Mouse (Mus musculus): ENCODE results near the gene Hps6. TPM values are rescaled to one million over a fixed set of nuclear protein-coding genes. Genes with fewer than 3 reads are reported as not detected.
"Not testable (repeated sequence)": the region's sequence is repeated elsewhere in the genome, so short reads cannot be mapped to it uniquely, and the experiment has no call there.

Gene Hps6
- 0.49 and 1.1 TPM in 2 replicates for total RNA-seq (2015)
- 5.9 and 7.1 TPM in 2 replicates for total RNA-seq (2017)

- peak; percentile 94 for ATAC-seq (replicated peaks; ENCODE audit: poor library complexity)
Measured at GRCm38 (mm10) chr19:46003371-46004226, at the start of gene Hps6. Gene Hps6, plus strand, starts transcription at chr19:46003508.

DNA sequence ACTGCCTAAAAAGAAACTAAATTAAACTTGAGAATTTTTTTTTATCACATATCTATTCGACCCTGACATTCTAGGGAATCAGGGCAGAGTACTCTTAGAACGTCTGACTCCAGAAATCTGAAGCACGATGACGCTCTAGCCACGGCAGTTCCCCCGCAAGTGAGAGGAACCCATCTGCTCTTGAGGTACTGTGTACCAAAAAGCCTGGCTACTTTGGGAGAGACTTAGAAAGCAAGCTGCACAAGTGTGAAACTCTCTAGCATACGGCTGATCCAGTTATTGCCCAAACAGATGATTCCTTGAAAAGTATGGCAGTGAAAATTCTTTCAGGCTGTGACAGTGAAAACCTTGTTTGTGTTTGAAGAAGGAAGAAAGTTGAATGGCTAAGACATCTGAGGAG lies 46.6 kb upstream of the Hps6 start:
- no peak for ATAC-seq (replicated peaks; ENCODE audit: poor library complexity)

DNA sequence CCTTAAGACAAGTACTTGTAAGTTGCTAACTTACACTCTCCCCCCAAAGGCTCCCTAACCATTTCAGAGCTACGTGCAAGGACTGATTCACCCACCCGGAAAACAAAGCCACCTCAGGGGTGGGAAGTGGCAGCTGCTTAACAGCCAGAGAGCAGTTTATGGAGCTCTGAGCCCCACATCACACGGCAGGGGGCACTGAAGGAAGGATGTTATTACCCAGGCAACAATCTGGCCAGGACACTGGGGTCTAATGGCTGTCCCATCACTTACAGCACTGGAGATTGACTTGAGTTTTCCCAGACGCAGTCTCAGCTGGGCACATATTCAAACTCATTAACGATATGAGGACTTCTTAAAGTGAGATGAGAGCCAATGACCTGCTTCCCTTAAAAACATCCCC lies 42.5 kb upstream of the Hps6 start:
- ATAC-seq (replicated peaks; ENCODE audit: poor library complexity) = no peak

GRCm38 (mm10) chr19:45984379-45984778 lies 18.9 kb upstream of the Hps6 start:
- ATAC-seq (replicated peaks; ENCODE audit: poor library complexity) = 0 out of 2 replicates have a peak, but pooled peaks have one; percentile 37

DNA sequence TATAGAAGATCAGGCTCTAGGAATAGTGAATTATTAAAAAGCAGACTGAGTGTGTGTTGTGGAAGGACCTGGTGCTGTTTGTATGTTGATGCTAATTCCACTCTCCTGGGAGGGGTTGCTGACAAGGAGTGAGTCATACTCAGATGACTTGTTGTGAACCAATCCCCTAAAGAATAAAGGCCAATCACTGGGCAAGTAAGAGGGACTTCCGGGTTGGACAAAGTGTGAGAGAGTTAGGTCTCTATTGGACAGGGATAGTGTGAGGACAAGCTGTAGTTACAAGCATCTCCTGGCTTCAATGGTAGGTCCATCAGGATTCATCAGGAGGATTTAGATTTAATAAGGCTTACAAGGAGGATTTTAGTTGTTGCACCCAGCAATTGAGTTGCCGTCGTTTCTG lies 15.1 kb upstream of the Hps6 start:
- ATAC-seq (replicated peaks; ENCODE audit: poor library complexity) = no peak

- ATAC-seq (replicated peaks; ENCODE audit: poor library complexity) = no peak
Measured at GRCm38 (mm10) chr19:45991171-45991570, 12.1 kb upstream of the Hps6 start.

- ATAC-seq (replicated peaks; ENCODE audit: poor library complexity) = not testable (repeated sequence)
Measured at GRCm38 (mm10) chr19:45993441-45993840, 9.9 kb upstream of the Hps6 start.

- ATAC-seq (replicated peaks; ENCODE audit: poor library complexity) = no peak
Measured at GRCm38 (mm10) chr19:45993981-45994737, 9.1 kb upstream of the Hps6 start.

GRCm38 (mm10) chr19:45997365-45997764 lies 5.9 kb upstream of the Hps6 start:
- no peak for ATAC-seq (replicated peaks; ENCODE audit: poor library complexity)

- peak; percentile 94 for ATAC-seq (replicated peaks; ENCODE audit: poor library complexity)
Measured at GRCm38 (mm10) chr19:45997785-45998693, 5.3 kb upstream of the Hps6 start, which contains the start of gene Armh3. Gene Armh3, minus strand, starts transcription at chr19:45998488.

DNA sequence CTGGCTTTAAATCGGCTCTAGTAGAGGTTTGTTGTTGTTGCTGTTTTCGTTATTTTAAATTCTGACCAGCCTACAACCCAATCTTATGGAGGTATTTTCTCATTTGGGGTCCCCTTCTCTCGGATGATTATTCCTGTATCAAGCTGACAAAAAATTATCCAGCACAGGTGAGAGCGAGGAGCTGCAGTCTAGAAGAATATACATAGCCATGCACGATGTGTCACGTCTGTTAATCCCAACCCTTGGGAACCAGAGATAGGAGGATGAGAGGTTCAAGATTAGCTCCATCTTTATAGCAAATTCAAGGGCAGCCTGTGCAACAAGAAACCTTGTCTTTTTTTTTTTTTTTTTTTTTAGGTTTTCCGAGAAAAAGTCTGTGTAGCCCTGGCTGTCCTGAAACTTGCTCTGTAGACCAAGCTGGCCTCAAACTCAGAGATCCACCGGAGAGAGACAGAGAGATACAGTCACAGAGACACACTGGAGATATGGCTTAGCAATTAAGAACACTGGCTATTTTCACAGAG lies 4.6 kb upstream of the Hps6 start:
- ATAC-seq (replicated peaks; ENCODE audit: poor library complexity) = no peak

- no peak for ATAC-seq (replicated peaks; ENCODE audit: poor library complexity)
Measured at GRCm38 (mm10) chr19:45999378-45999777, 3.9 kb upstream of the Hps6 start.

- ATAC-seq (replicated peaks; ENCODE audit: poor library complexity) = no peak
Measured at GRCm38 (mm10) chr19:46002279-46002678, 1.0 kb upstream of the Hps6 start.

DNA sequence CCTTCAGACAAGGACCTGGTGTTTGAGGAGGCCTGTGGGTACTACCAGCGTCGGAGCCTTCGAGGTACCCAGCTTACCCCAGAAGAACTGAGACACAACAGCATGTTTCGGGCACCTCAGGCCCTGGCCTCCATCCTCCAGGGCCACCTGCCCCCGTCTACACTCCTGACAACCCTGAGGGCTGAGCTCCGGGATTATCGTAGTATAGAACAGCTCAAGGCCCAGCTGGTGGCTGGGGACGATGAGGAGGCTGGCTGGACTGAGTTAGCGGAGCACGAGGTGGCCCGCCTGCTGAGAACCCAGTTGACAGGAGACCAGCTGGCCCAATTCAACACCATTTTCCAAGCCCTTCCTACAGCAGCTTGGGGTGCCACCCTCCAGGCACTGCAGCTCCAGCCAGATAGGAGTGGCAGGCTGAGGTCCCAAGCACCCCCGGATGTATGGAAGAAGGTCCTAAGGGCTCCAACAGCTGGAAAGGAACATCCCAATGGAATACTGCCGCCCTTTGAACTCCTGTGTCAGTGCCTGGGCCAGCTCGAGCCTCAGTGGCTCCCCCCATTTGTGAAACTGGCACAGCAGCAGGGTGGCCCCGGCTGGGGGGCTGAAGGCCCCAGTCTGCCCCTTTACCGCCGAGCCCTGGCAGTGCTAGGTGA lies 1.6 kb downstream of the Hps6 start:
- ATAC-seq (replicated peaks; ENCODE audit: poor library complexity) = no peak

GRCm38 (mm10) chr19:46005680-46006079 lies 2.4 kb downstream of the Hps6 start:
- ATAC-seq (replicated peaks; ENCODE audit: poor library complexity) = no peak

DNA sequence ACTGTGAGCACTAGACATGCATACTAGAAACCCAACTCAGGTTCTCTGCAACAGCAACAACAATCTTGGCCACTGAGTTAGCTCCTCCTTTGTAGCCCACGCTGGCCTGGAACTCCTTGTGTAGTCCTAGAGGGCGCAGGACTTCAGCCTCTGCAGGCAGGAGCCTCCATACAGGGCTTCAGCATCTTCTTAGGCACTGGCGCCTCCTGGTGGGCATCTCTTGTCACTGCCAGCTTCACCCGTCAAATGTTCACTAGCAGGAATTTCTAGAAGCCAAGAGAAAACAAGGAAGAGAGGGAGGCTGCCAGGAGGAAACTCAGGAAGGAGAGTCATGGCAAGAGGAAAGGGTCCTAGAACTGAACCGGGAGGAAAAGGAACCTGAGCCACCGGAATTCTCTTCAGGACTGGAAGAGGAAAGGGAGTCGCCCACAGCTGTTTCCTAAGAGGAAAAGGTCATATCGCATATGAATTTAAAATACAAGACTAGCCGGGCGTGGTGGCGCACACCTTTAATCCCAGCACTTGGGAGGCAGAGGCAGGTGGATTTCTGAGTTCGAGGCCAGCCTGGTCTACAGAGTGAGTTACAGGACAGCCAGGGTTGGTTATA lies 11.4 kb downstream of the Hps6 start:
- peak; percentile 100 for ATAC-seq (replicated peaks; ENCODE audit: poor library complexity)

- ATAC-seq (replicated peaks; ENCODE audit: poor library complexity) = no peak
Measured at GRCm38 (mm10) chr19:46016023-46016422, 12.7 kb downstream of the Hps6 start.

- no peak for ATAC-seq (replicated peaks; ENCODE audit: poor library complexity)
Measured at GRCm38 (mm10) chr19:46024959-46025358, 21.7 kb downstream of the Hps6 start.

DNA sequence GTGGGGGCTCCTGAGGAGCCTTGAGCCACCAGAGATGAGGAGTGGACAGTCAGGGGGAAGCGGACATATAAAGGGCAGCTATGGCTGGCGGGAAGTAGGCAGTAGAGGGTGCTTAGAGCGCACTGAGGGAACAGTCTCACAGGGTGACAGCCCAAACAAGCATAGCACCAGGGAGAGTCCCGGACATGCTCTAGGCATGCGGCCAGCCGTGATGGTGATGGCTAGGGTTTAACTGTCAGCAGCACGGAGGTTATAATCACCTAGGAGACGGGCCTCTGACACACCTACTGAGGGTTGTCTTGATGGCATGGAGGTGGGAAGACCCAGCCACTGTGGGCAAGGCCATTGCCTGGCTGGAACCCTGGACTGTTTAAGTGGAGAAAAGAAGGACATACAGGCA lies 23.3 kb downstream of the Hps6 start:
- ATAC-seq (replicated peaks; ENCODE audit: poor library complexity) = peak; percentile 54

Data from megakaryocyte progenitor cell, adult 5-6 weeks (primary cell).